Mouse (Mus musculus) liver, embryonic 14.5 days (tissue): Measurements from ENCODE around the gene Eef1akmt4. TPM values are rescaled to one million over a fixed set of nuclear protein-coding genes. Genes with fewer than 3 reads are reported as not detected.
A peak's percentile ranks its signal among the peaks of the same experiment; 100 is the strongest.

Source experiments
- ATAC-seq: fragments of 200-750 bp; cut with Nextera tagmentation; 2 replicates; pipeline ENCODE4 v1.8.0; 2017; ENCODE audit warnings: moderate number of reproducible peaks, mild to moderate bottlenecking, moderate library complexity; ENCODE audit not compliant: insufficient read depth
- DNase-seq, 3 experiments: peaks; one replicate each; pipeline ENCODE4 v3.0.0-alpha.2; 2012 to 2013; ENCODE audit warnings: low read depth in 3 of 3, low spot score in 3 of 3
- H3K27ac ChIP-seq: fragments of 300-500 bp; sonication (generic); 2 replicates; pipeline ENCODE4 v1.5.1; 2014; ENCODE audit warnings: moderate library complexity, mild to moderate bottlenecking, control low read depth, inconsistent platforms
- H3K27me3 ChIP-seq: fragments of 300-500 bp; sonication (generic); 2 replicates; pipeline ENCODE4 v1.6.1; 2014; ENCODE audit warnings: mild to moderate bottlenecking, low read length, moderate library complexity; ENCODE audit not compliant: control insufficient read depth, insufficient read depth
- H3K36me3 ChIP-seq: fragments of 300-500 bp; sonication (generic); replicated peaks from 2 replicates; pipeline ENCODE4 v1.6.1; 2014; ENCODE audit warnings: low read depth; ENCODE audit not compliant: control insufficient read depth, insufficient read depth
- H3K4me1 ChIP-seq, 2 experiments: fragments of 200-500 bp in 1 of 2; fragments of 300-500 bp in 1 of 2; sonication (generic) in 1 of 2; replicated peaks; 2 replicates each; pipeline ENCODE4 v1.6.1; 2012 to 2014; ENCODE audit warnings: antibody characterized with exemption in 1 of 2, inconsistent platforms in 1 of 2, low read length in 1 of 2; ENCODE audit not compliant: control insufficient read depth in 2 of 2, insufficient read depth in 2 of 2
- H3K4me2 ChIP-seq: fragments of 300-500 bp; sonication (generic); 2 replicates; pipeline ENCODE4 v1.6.1; 2014; ENCODE audit warnings: low read depth, mild to moderate bottlenecking, control low read depth, moderate library complexity
- H3K4me3 ChIP-seq, 2 experiments: fragments of 200-500 bp in 1 of 2; fragments of 300-500 bp in 1 of 2; sonication (generic) in 1 of 2; 2 replicates each; pipeline ENCODE4 v1.5.1; 2012 to 2014; ENCODE audit warnings: low read depth in 2 of 2, low read length in 2 of 2, mild to moderate bottlenecking in 2 of 2, control low read depth in 1 of 2, inconsistent platforms in 1 of 2, moderate library complexity in 1 of 2; ENCODE audit not compliant: insufficient read depth in 1 of 2
- H3K9ac ChIP-seq: fragments of 300-500 bp; sonication (generic); replicated peaks from 2 replicates; pipeline ENCODE4 v1.6.1; 2014; ENCODE audit warnings: mild to moderate bottlenecking, control low read depth, moderate library complexity
- H3K9me3 ChIP-seq: fragments of 300-500 bp; sonication (generic); 2 replicates; pipeline ENCODE4 v1.6.1; 2016; ENCODE audit warnings: low read length, mixed read lengths; ENCODE audit not compliant: control insufficient read depth
- CTCF ChIP-seq: IDR thresholded peaks from 2 replicates; pipeline ENCODE4 v1.5.1; 2016; ENCODE audit warnings: antibody characterized with exemption, low read depth, control low read depth
- EP300 ChIP-seq: IDR thresholded peaks from 2 replicates; pipeline ENCODE4 v1.6.1; 2016; ENCODE audit warnings: antibody characterized with exemption, low read depth
- WGBS: fragments of 180-500 bp; shearing (Covaris S2); extraction: QIAGEN DNeasy Blood & Tissue Kit; methylation state at CpG from one replicate; pipeline ENCODE4 v1.1.7; 2014; ENCODE audit not compliant: insufficient replicate concordance; 5-methylcytosine and 5-hydroxymethylcytosine counted together
- polyA plus RNA-seq, 2 experiments: library from polyadenylated mRNA; depleted of rRNA in 1 of 2; stranded (reverse) in 1 of 2; unstranded in 1 of 2; fragments of >200 nt; fragmentation: Nextera tagmentation in 1 of 2; extraction: Ambion mirVana in 1 of 2; gene quantifications; 2 replicates each; pipeline versions ENCODE4 v1.2.1 to v1.2.3; 2012 to 2014

Gene Eef1akmt4
- polyA plus RNA-seq, 2 experiments: 10.3 to 18.1 TPM

GRCm38 (mm10) chr16:20628871-20629391 is 17.5 kb downstream of the Eef1akmt4 start:
- 56% methylated on average over 11 of the region's 11 CpGs for WGBS
- Histone ChIP-seq H3K27me3 (peaks cover 27% of the 10 kb centered on the region), H3K4me1 (no peaks in the 10 kb centered on the region), H3K4me2 (no peak overlapping the region), H3K4me3 (no peak overlapping the region), H3K27ac (no peak overlapping the region), H3K36me3 (no peaks in the 10 kb centered on the region), H3K9ac (no peak overlapping the region), H3K9me3 (no peaks in the 10 kb centered on the region)
- DNase-seq (no peak), ATAC-seq (no peak)
- no peak for TF ChIP-seq EP300
- TF ChIP-seq CTCF: no peak

- Histone ChIP-seq H3K36me3 (no peaks in the 10 kb centered on the region), H3K4me1 (no peaks in the 10 kb centered on the region), H3K4me3 (peak within 1 kb of the TSS in 1 of 2 experiments; percentile 41; a peak in 2 of 4 replicates), H3K9ac (no peak within 1 kb of the TSS), H3K27me3 (peaks cover 27% of the 10 kb centered on the region), H3K27ac (no peak within 1 kb of the TSS), H3K4me2 (peak within 1 kb of the TSS; percentile 53), H3K9me3 (no peaks in the 10 kb centered on the region)
- ATAC-seq: no peak
- DNase-seq: no peak
- 12% methylated on average over 54 of the region's 54 CpGs for WGBS
- TF ChIP-seq CTCF: no peak
- no peak for TF ChIP-seq EP300
Measured at GRCm38 (mm10) chr16:20629731-20630634, 18.6 kb downstream of the Eef1akmt4 start, which contains the start of gene Ece2. Gene Ece2 (plus strand): TSS chr16:20629828.

GRCm38 (mm10) chr16:20637410-20637809 is 26.0 kb downstream of the Eef1akmt4 start:
- Histone ChIP-seq H3K9me3 (no peaks in the 10 kb centered on the region), H3K4me1 (no peaks in the 10 kb centered on the region), H3K27me3 (no peaks in the 10 kb centered on the region), H3K36me3 (no peaks in the 10 kb centered on the region), H3K4me2 (no peak overlapping the region), H3K9ac (no peak overlapping the region), H3K27ac (no peak overlapping the region), H3K4me3 (no peak overlapping the region)
- TF ChIP-seq CTCF (no peak), EP300 (no peak)
- DNase-seq (no peak), ATAC-seq (no peak)
- WGBS: 56% methylated on average over 8 of the region's 8 CpGs

GRCm38 (mm10) chr16:20638367-20638766 is 27.0 kb downstream of the Eef1akmt4 start:
- no peak for ATAC-seq
- no peaks in the 10 kb centered on the region for H3K36me3 ChIP-seq
- H3K4me3 ChIP-seq: no peak overlapping the region
- H3K4me1 ChIP-seq: no peaks in the 10 kb centered on the region
- no peak overlapping the region for H3K4me2 ChIP-seq
- TF ChIP-seq CTCF (no peak), EP300 (no peak)
- DNase-seq: no peak
- H3K9me3 ChIP-seq: no peaks in the 10 kb centered on the region
- no peak overlapping the region for H3K9ac ChIP-seq
- H3K27ac ChIP-seq: no peak overlapping the region
- WGBS: 74% methylated on average over 8 of the region's 8 CpGs
- H3K27me3 ChIP-seq: no peaks in the 10 kb centered on the region

- no peak for DNase-seq
- no peak overlapping the region for H3K9ac ChIP-seq
- H3K4me3 ChIP-seq: no peak overlapping the region
- H3K4me2 ChIP-seq: no peak overlapping the region
- H3K4me1 ChIP-seq: no peaks in the 10 kb centered on the region
- H3K9me3 ChIP-seq: no peaks in the 10 kb centered on the region
- no peaks in the 10 kb centered on the region for H3K36me3 ChIP-seq
- under 1% methylated on average over 8 of the region's 8 CpGs for WGBS
- TF ChIP-seq CTCF: peak; percentile 87
- TF ChIP-seq EP300: no peak
- no peak for ATAC-seq
- H3K27ac ChIP-seq: no peak overlapping the region
- H3K27me3 ChIP-seq: no peaks in the 10 kb centered on the region
Measured at GRCm38 (mm10) chr16:20642161-20642560, 30.8 kb downstream of the Eef1akmt4 start.
